Mouse (Mus musculus) heart, adult 2 months (tissue): ENCODE results near the gene Cacna1g.

Source experiments
- CTCF ChIP-seq: fragments of 200-600 bp; IDR thresholded peaks from 2 replicates; pipeline ENCODE4 v1.8.1; 2022; ENCODE audit warnings: antibody characterized with exemption, mild to moderate bottlenecking, moderate library complexity
- EP300 ChIP-seq: fragments of 200-500 bp; IDR thresholded peaks from 2 replicates; pipeline ENCODE4 v1.6.1; 2011; ENCODE audit warnings: low read depth, low read length, control low read depth; ENCODE audit not compliant: insufficient read depth
- POLR2A ChIP-seq: fragments of 200-500 bp; IDR thresholded peaks from 2 replicates; pipeline ENCODE4 v1.6.1; 2011; ENCODE audit warnings: mild to moderate bottlenecking, low read depth, low read length, control low read depth; ENCODE audit not compliant: insufficient read depth

- TF ChIP-seq POLR2A (no peak), CTCF (no peak), EP300 (no peak)
These were observed 73.0 kb downstream of the Cacna1g start for GRCm38 (mm10) chr11:94400996-94401395.
